Mouse (Mus musculus): ENCODE data around the gene Col4a1. TPM values are rescaled to one million over a fixed set of nuclear protein-coding genes. Genes with fewer than 3 reads are reported as not detected.

Col4a1 gene
- polyA plus RNA-seq, 1 experiment from 2014 or later, result 130 TPM

DNA sequence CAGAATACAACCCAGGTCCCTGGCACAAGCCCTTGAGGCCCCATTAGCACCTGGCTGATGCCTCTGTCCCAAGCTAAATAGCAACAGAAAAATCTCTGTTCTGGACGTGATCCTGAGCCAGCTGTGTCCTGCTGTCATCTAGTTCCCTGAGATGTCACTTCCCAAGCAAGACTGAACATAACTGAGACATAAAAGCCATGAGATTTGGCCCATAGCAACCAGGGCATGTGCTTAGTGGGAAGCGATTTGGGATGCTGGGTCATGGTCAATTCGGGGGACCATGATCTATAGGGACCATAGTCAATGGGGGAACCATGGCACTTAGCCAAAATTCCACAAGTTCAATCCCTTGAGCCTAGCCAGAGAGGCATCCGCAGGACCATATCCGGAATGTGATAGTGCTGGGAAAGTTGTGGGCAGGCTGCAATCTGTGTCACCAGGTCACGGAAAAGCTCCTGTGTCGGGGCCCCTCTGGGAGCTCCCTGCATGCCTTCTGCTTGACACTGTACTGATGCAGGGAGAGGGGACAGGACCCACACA is 60.3 kb downstream of the Col4a1 start:
- WGBS, result 76% methylated on average over 7 of the region's 7 CpGs
- no peak overlapping the region for H3K4me2 ChIP-seq (ENCODE audit: low read depth)
- ATAC-seq (ENCODE audit: insufficient read depth, low FRiP score, low TSS enrichment) (no peak), DNase-seq (ENCODE audit: low spot score) (no peak)
- no peak overlapping the region for H3K9ac ChIP-seq (ENCODE audit: low read length)
- H3K4me3 ChIP-seq (ENCODE audit: low read depth, low read length), result no peak overlapping the region
- no peaks in the 10 kb centered on the region for H3K36me3 ChIP-seq (ENCODE audit: control insufficient read depth, insufficient read depth, low read length)
- no peaks in the 10 kb centered on the region for H3K27me3 ChIP-seq (ENCODE audit: control insufficient read depth, insufficient read depth, low read length)
- no peak overlapping the region for H3K27ac ChIP-seq (ENCODE audit: low read depth, low read length)
- H3K4me1 ChIP-seq (ENCODE audit: control insufficient read depth, insufficient read depth, low read length), result no peaks in the 10 kb centered on the region; the same call in 1 of the 2 replicates
- no peaks in the 10 kb centered on the region for H3K9me3 ChIP-seq (ENCODE audit: control insufficient read depth, low read length)

- no peaks in the 10 kb centered on the region for H3K9me3 ChIP-seq (ENCODE audit: control insufficient read depth, low read length)
- ATAC-seq (ENCODE audit: insufficient read depth, low FRiP score, low TSS enrichment), result no peak
- H3K27me3 ChIP-seq (ENCODE audit: control insufficient read depth, insufficient read depth, low read length), result no peaks in the 10 kb centered on the region
- H3K36me3 ChIP-seq (ENCODE audit: control insufficient read depth, insufficient read depth, low read length), result no peaks in the 10 kb centered on the region
- no peak overlapping the region for H3K27ac ChIP-seq (ENCODE audit: low read depth, low read length)
- H3K4me3 ChIP-seq (ENCODE audit: low read depth, low read length), result no peak overlapping the region
- no peak overlapping the region for H3K4me2 ChIP-seq (ENCODE audit: low read depth)
- WGBS, result 84% methylated on average over 8 of the region's 8 CpGs
- DNase-seq (ENCODE audit: low spot score), result no peak
- H3K4me1 ChIP-seq (ENCODE audit: control insufficient read depth, insufficient read depth, low read length), result no peaks in the 10 kb centered on the region; the same call in 1 of the 2 replicates
- no peak overlapping the region for H3K9ac ChIP-seq (ENCODE audit: low read length)
Observed at GRCm38 (mm10) chr8:11250149-11250548, 62.5 kb downstream of the Col4a1 start.

DNA sequence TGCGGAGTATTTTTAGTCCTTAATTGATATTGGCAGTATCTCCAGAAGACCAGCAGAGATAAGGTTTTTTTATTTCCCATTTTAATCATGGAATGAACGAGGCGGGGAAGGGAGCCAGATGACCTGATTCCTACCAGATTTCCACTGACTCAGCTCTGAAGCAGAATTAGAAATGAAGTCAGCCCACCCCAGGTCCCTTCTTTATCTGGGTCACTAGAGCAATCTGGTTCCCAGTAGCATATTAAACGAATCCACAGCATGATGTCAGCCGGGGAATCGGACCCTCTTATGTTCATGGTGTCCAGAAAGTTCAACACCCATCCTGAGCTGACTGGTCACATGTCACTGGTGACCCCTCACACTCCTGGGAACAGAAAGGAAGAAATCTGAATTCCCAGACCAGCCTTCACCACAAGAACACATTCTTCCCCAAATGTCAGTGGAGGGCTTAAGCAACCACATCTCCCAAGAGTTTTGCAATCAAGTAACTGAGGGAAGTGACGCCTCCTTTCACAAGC is 63.0 kb downstream of the Col4a1 start:
- no peak for DNase-seq (ENCODE audit: low spot score)
- H3K36me3 ChIP-seq (ENCODE audit: control insufficient read depth, insufficient read depth, low read length), result no peaks in the 10 kb centered on the region
- no peak overlapping the region for H3K9ac ChIP-seq (ENCODE audit: low read length)
- H3K4me1 ChIP-seq (ENCODE audit: control insufficient read depth, insufficient read depth, low read length), result no peaks in the 10 kb centered on the region; the same call in 1 of the 2 replicates
- no peaks in the 10 kb centered on the region for H3K27me3 ChIP-seq (ENCODE audit: control insufficient read depth, insufficient read depth, low read length)
- no peaks in the 10 kb centered on the region for H3K9me3 ChIP-seq (ENCODE audit: control insufficient read depth, low read length)
- no peak for ATAC-seq (ENCODE audit: insufficient read depth, low FRiP score, low TSS enrichment)
- H3K4me3 ChIP-seq (ENCODE audit: low read depth, low read length), result no peak overlapping the region
- 89% methylated on average over 7 of the region's 7 CpGs for WGBS
- H3K27ac ChIP-seq (ENCODE audit: low read depth, low read length), result no peak overlapping the region
- no peak overlapping the region for H3K4me2 ChIP-seq (ENCODE audit: low read depth)

DNA sequence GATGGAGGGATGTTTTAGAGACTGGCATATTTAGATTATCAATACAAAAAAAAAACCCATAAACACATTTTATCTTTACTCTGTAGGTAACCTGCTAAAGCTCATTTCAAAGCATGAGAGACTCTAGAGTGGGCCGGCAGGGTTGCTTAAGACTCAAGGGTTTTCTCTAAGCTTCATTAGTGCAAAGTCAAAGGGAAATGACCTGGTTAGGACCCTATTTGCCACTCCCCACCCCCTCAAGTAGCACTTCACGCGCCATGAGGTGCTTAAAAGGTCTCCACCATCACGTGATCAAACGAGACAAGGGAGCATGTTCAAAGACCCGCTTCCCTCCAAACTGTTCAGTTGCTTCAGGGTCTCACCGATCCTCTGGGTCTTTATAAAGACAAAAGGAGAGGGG is 63.9 kb downstream of the Col4a1 start:
- Histone ChIP-seq H3K36me3 (ENCODE audit: control insufficient read depth, insufficient read depth, low read length) (no peaks in the 10 kb centered on the region), H3K4me2 (ENCODE audit: low read depth) (no peak overlapping the region), H3K4me3 (ENCODE audit: low read depth, low read length) (no peak overlapping the region), H3K9ac (ENCODE audit: low read length) (no peak overlapping the region), H3K27ac (ENCODE audit: low read depth, low read length) (no peak overlapping the region), H3K4me1 (ENCODE audit: control insufficient read depth, insufficient read depth, low read length) (no peaks in the 10 kb centered on the region; the same call in 1 of the 2 replicates), H3K27me3 (ENCODE audit: control insufficient read depth, insufficient read depth, low read length) (no peaks in the 10 kb centered on the region), H3K9me3 (ENCODE audit: control insufficient read depth, low read length) (no peaks in the 10 kb centered on the region)
- ATAC-seq (ENCODE audit: insufficient read depth, low FRiP score, low TSS enrichment) (no peak), DNase-seq (ENCODE audit: low spot score) (no peak)
- WGBS, result 60% methylated on average over 7 of the region's 7 CpGs

DNA sequence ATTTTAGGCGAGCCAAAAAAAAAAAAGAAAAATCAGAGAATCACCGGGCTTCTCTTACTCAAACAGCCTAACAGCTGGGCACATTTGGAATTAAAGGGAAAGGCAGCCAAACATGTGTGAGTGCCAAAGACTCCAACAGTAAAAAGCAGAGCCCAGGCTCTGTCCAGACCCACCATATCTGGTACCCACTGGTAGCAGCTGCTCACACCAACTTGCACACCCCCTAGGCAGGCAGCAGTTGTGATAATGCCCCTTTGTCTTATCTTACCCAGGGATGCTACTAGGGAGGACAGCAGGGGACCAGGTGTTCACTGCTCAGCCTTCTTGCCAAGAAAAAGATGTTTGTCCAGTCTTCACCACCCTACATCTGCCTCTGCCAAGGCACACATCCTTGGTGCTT is 71.1 kb downstream of the Col4a1 start:
- DNase-seq (ENCODE audit: low spot score) (no peak), ATAC-seq (ENCODE audit: insufficient read depth, low FRiP score, low TSS enrichment) (no peak)
- Histone ChIP-seq H3K4me2 (ENCODE audit: low read depth) (no peak overlapping the region), H3K36me3 (ENCODE audit: control insufficient read depth, insufficient read depth, low read length) (no peaks in the 10 kb centered on the region), H3K27me3 (ENCODE audit: control insufficient read depth, insufficient read depth, low read length) (no peaks in the 10 kb centered on the region), H3K4me3 (ENCODE audit: low read depth, low read length) (no peak overlapping the region), H3K9ac (ENCODE audit: low read length) (no peak overlapping the region), H3K4me1 (ENCODE audit: control insufficient read depth, insufficient read depth, low read length) (no peaks in the 10 kb centered on the region), H3K27ac (ENCODE audit: low read depth, low read length) (no peak overlapping the region), H3K9me3 (ENCODE audit: control insufficient read depth, low read length) (no peaks in the 10 kb centered on the region)
- WGBS, result 90% methylated on average over 2 of the region's 2 CpGs

DNA sequence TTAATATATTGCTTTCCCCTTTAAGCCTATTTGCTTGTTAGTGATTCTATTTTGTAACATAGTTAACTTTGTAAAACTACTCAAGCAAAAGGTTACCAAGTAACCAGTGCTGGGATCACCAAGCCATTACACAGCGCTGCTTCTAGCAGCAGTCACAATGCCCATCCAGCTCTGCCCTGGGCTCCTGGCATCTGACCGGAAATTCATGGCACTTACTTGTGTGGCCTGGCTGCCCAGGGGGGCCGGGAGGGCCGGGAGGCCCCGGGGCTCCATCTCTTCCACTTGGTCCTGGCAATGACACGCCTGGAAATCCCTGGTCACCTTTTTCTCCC is 77.8 kb downstream of the Col4a1 start:
- no peak overlapping the region for H3K4me2 ChIP-seq (ENCODE audit: low read depth)
- WGBS, result 55% methylated on average over 6 of the region's 6 CpGs
- no peak for DNase-seq (ENCODE audit: low spot score)
- no peak overlapping the region for H3K27ac ChIP-seq (ENCODE audit: low read depth, low read length)
- H3K36me3 ChIP-seq (ENCODE audit: control insufficient read depth, insufficient read depth, low read length), result peaks cover 2% of the 10 kb centered on the region; the same call in 1 of the 2 replicates
- no peak overlapping the region for H3K4me3 ChIP-seq (ENCODE audit: low read depth, low read length)
- no peaks in the 10 kb centered on the region for H3K27me3 ChIP-seq (ENCODE audit: control insufficient read depth, insufficient read depth, low read length)
- no peaks in the 10 kb centered on the region for H3K9me3 ChIP-seq (ENCODE audit: control insufficient read depth, low read length)
- ATAC-seq (ENCODE audit: insufficient read depth, low FRiP score, low TSS enrichment), result no peak
- H3K4me1 ChIP-seq (ENCODE audit: control insufficient read depth, insufficient read depth, low read length), result no peaks in the 10 kb centered on the region
- no peak overlapping the region for H3K9ac ChIP-seq (ENCODE audit: low read length)

GRCm38 (mm10) chr8:11234151-11234878 is 78.3 kb downstream of the Col4a1 start:
- no peak overlapping the region for H3K27ac ChIP-seq (ENCODE audit: low read depth, low read length)
- ATAC-seq (ENCODE audit: insufficient read depth, low FRiP score, low TSS enrichment) (no peak), DNase-seq (ENCODE audit: low spot score) (no peak)
- no peak overlapping the region for H3K9ac ChIP-seq (ENCODE audit: low read length)
- H3K27me3 ChIP-seq (ENCODE audit: control insufficient read depth, insufficient read depth, low read length), result no peaks in the 10 kb centered on the region
- no peaks in the 10 kb centered on the region for H3K4me1 ChIP-seq (ENCODE audit: control insufficient read depth, insufficient read depth, low read length)
- 48% methylated on average over 10 of the region's 10 CpGs for WGBS
- H3K36me3 ChIP-seq (ENCODE audit: control insufficient read depth, insufficient read depth, low read length), result peaks cover 2% of the 10 kb centered on the region; the same call in 1 of the 2 replicates
- no peaks in the 10 kb centered on the region for H3K9me3 ChIP-seq (ENCODE audit: control insufficient read depth, low read length)
- H3K4me2 ChIP-seq (ENCODE audit: low read depth), result no peak overlapping the region
- no peak overlapping the region for H3K4me3 ChIP-seq (ENCODE audit: low read depth, low read length)

DNA sequence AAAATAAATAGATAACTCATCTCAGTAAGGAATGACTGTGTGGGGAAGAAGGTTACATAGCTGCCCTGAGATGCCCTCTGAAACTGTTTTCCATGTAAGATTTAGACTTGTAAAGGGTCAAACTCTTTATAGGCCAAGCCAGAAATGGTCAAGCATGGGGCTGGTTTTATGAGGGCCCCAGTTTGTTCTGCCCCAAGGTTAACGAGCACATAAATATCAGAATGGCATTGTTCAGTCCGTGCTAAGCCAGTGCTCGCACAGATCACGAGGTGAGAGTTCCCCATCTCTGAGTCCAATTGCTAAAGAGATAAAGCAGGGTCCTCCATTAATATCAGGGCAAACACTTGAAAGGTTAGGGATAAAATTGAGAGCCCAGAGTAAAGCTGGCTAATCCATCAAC is 79.6 kb downstream of the Col4a1 start:
- no peak overlapping the region for H3K4me2 ChIP-seq (ENCODE audit: low read depth)
- H3K4me3 ChIP-seq (ENCODE audit: low read depth, low read length), result no peak overlapping the region
- no peaks in the 10 kb centered on the region for H3K27me3 ChIP-seq (ENCODE audit: control insufficient read depth, insufficient read depth, low read length)
- H3K36me3 ChIP-seq (ENCODE audit: control insufficient read depth, insufficient read depth, low read length), result peaks cover 2% of the 10 kb centered on the region; the same call in 1 of the 2 replicates
- no peak overlapping the region for H3K27ac ChIP-seq (ENCODE audit: low read depth, low read length)
- DNase-seq (ENCODE audit: low spot score) (no peak), ATAC-seq (ENCODE audit: insufficient read depth, low FRiP score, low TSS enrichment) (no peak)
- no peaks in the 10 kb centered on the region for H3K9me3 ChIP-seq (ENCODE audit: control insufficient read depth, low read length)
- H3K9ac ChIP-seq (ENCODE audit: low read length), result no peak overlapping the region
- no peaks in the 10 kb centered on the region for H3K4me1 ChIP-seq (ENCODE audit: control insufficient read depth, insufficient read depth, low read length)
- WGBS, result 61% methylated on average over 4 of the region's 4 CpGs

GRCm38 (mm10) chr8:11230277-11230676 is 82.3 kb downstream of the Col4a1 start:
- Histone ChIP-seq H3K27ac (ENCODE audit: low read depth, low read length) (no peak overlapping the region), H3K4me3 (ENCODE audit: low read depth, low read length) (no peak overlapping the region), H3K27me3 (ENCODE audit: control insufficient read depth, insufficient read depth, low read length) (no peaks in the 10 kb centered on the region), H3K9me3 (ENCODE audit: control insufficient read depth, low read length) (no peaks in the 10 kb centered on the region), H3K4me2 (ENCODE audit: low read depth) (no peak overlapping the region), H3K9ac (ENCODE audit: low read length) (no peak overlapping the region), H3K4me1 (ENCODE audit: control insufficient read depth, insufficient read depth, low read length) (no peaks in the 10 kb centered on the region), H3K36me3 (ENCODE audit: control insufficient read depth, insufficient read depth, low read length) (peaks cover 2% of the 10 kb centered on the region; the same call in 1 of the 2 replicates)
- no peak for DNase-seq (ENCODE audit: low spot score)
- WGBS, result 44% methylated on average over 4 of the region's 4 CpGs
- no peak for ATAC-seq (ENCODE audit: insufficient read depth, low FRiP score, low TSS enrichment)

Measured in neural tube, embryonic 11.5 days (tissue).